Mouse (Mus musculus) myocyte (in vitro differentiated cells): ENCODE measurements around the gene Ccr9. TPM values are rescaled to one million over a fixed set of nuclear protein-coding genes. Genes with fewer than 3 reads are reported as not detected.

Experiments
- H3K27me3 ChIP-seq: one replicate; pipeline ENCODE4 v1.6.1; 2011; ENCODE audit not compliant: control insufficient read depth, insufficient read depth, insufficient read length
- H3K36me3 ChIP-seq: one replicate; pipeline ENCODE4 v1.6.1; 2011; ENCODE audit not compliant: control insufficient read depth, insufficient read depth
- H3K4me2 ChIP-seq: one replicate; pipeline ENCODE4 v1.6.1; 2011; ENCODE audit warnings: low read depth, control low read depth
- H3K4me3 ChIP-seq: one replicate; pipeline ENCODE4 v1.5.1; 2011; ENCODE audit warnings: mild to moderate bottlenecking, control low read depth, moderate library complexity
- H3K79me2 ChIP-seq: one replicate; pipeline ENCODE4 v1.6.1; 2011; ENCODE audit not compliant: control insufficient read depth, insufficient read depth
- H3ac ChIP-seq: one replicate; pipeline ENCODE4 v1.6.1; 2011; ENCODE audit not compliant: control insufficient read depth, insufficient read length
- CEBPB ChIP-seq: IDR thresholded peaks from 2 replicates; pipeline ENCODE4 v1.6.1; 2011; ENCODE audit warnings: mild to moderate bottlenecking, moderate library complexity; ENCODE audit not compliant: poor library complexity, insufficient read depth, severe bottlenecking
- E2F4 ChIP-seq: IDR thresholded peaks from one replicate; pipeline ENCODE4 v1.6.1; 2011; ENCODE audit warnings: mild to moderate bottlenecking, control low read depth, moderate library complexity; ENCODE audit not compliant: insufficient read depth
- MAX ChIP-seq: IDR thresholded peaks from one replicate; pipeline ENCODE4 v1.6.1; 2011; ENCODE audit warnings: low read depth, mild to moderate bottlenecking, control low read depth
- MYOD1 ChIP-seq, 3 experiments: IDR thresholded peaks; one replicate each; pipeline ENCODE4 v1.6.1; 2011; ENCODE audit warnings: control low read depth in 2 of 3, low read depth in 2 of 3, mild to moderate bottlenecking in 2 of 3, moderate library complexity in 1 of 3; ENCODE audit not compliant: insufficient read length in 2 of 3, control insufficient read depth in 1 of 3
- MYOG ChIP-seq, 3 experiments: IDR thresholded peaks; one replicate each; pipeline ENCODE4 v1.6.1; 2011; ENCODE audit warnings: control low read depth in 2 of 3, low read depth in 2 of 3, mild to moderate bottlenecking in 2 of 3; ENCODE audit not compliant: insufficient read length in 2 of 3, control insufficient read depth in 1 of 3, insufficient read depth in 1 of 3
- POLR2A ChIP-seq: IDR thresholded peaks from one replicate; pipeline ENCODE4 v1.6.1; 2011; ENCODE audit warnings: low read depth, mild to moderate bottlenecking, control low read depth, moderate library complexity; ENCODE audit not compliant: insufficient read length
- POLR2AphosphoS2 ChIP-seq: IDR thresholded peaks from one replicate; pipeline ENCODE4 v1.6.1; 2011; ENCODE audit warnings: low read depth, control low read depth; ENCODE audit not compliant: insufficient read length
- REST ChIP-seq: IDR thresholded peaks from one replicate; pipeline ENCODE4 v1.6.1; 2011; ENCODE audit warnings: mild to moderate bottlenecking, control low read depth, moderate library complexity; ENCODE audit not compliant: insufficient read depth, insufficient read length
- SRF ChIP-seq: IDR thresholded peaks from one replicate; pipeline ENCODE4 v1.6.1; 2011; ENCODE audit warnings: low read depth; ENCODE audit not compliant: control insufficient read depth, insufficient read length
- TCF12 ChIP-seq: IDR thresholded peaks from one replicate; pipeline ENCODE4 v1.6.1; 2011; ENCODE audit warnings: mild to moderate bottlenecking, control low read depth; ENCODE audit not compliant: poor library complexity, insufficient read depth, severe bottlenecking
- TCF3 ChIP-seq: IDR thresholded peaks from one replicate; pipeline ENCODE4 v1.6.1; 2011; ENCODE audit warnings: low read depth, control low read depth; ENCODE audit not compliant: insufficient read length
- USF1 ChIP-seq: IDR thresholded peaks from one replicate; pipeline ENCODE4 v1.6.1; 2011; ENCODE audit warnings: low read depth, mild to moderate bottlenecking, control low read depth, moderate library complexity
- polyA plus RNA-seq: library from polyadenylated mRNA; unstranded; fragments of >200 nt; fragmentation: generic; extraction: Trizol; gene quantifications from one replicate; pipeline ENCODE4 v1.2.1, GENCODE M21; 2012; ENCODE audit warnings: missing spikeins

Ccr9 gene
- polyA plus RNA-seq, 1 experiment = 0.06 TPM

DNA sequence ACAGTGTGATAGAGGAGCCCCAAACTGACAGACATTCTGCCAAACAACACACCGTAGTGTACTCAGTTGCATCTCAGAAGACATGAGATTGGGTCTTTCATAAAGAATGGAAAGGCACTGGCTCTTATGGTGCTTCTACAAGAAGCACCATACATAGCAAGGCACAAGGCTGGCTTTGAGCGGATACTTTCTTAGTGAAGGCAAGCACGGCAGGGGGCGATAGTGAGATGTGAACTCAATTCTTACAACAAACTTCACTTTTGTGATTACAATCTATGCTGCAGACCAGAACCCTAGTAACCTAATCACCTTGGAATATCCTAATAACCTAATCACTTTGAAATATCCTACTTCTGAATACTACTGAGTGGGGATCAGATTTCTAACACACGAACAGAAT, 12.6 kb upstream of the Ccr9 start:
- Histone ChIP-seq H3K4me3 (no peak overlapping the region), H3K4me2 (no peak overlapping the region), H3K79me2 (no peaks in the 10 kb centered on the region), H3ac (no peak overlapping the region), H3K27me3 (no peaks in the 10 kb centered on the region), H3K36me3 (no peaks in the 10 kb centered on the region)
- TF ChIP-seq MAX (no peak), MYOG (IDR thresholded peaks at IDR 0.05; ENCODE audit: control insufficient read depth in 1 of 3, insufficient read depth in 1 of 3, insufficient read length in 2 of 3, low read depth in 2 of 3) (no peak), POLR2AphosphoS2 (no peak), REST (no peak), POLR2A (no peak), SRF (no peak), USF1 (no peak), MYOD1 (IDR thresholded peaks at IDR 0.05; ENCODE audit: control insufficient read depth in 1 of 3, insufficient read length in 2 of 3, low read depth in 2 of 3) (no peak), E2F4 (no peak), CEBPB (no peak), TCF3 (no peak), TCF12 (no peak)

DNA sequence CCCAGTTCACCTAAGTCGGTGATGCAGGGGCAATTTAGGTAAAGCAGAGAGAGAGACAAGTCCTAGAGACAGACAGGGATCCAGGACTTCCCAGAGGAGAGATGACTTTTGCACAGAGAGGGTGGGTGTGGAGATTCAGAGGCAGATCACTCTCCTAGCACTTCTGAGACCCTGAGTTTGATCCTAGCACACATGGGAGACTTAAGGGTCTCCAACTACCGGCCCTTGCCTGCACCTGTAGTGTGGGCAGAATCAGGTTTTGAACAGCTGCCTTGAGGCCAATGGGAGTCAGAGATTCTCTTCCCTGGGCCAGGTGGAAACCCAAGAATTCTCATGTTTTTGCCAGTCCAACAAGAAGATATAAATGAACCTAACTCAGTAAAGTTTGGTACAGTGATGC, 959 bp downstream of the Ccr9 start:
- Histone ChIP-seq H3ac (no peak overlapping the region), H3K79me2 (no peaks in the 10 kb centered on the region), H3K36me3 (no peaks in the 10 kb centered on the region), H3K4me3 (no peak overlapping the region), H3K27me3 (peaks cover 39% of the 10 kb centered on the region), H3K4me2 (no peak overlapping the region)
- TF ChIP-seq TCF12 = no peak
- no peak for TF ChIP-seq MYOG (IDR thresholded peaks at IDR 0.05; ENCODE audit: control insufficient read depth in 1 of 3, insufficient read depth in 1 of 3, insufficient read length in 2 of 3, low read depth in 2 of 3)
- no peak for TF ChIP-seq REST
- TF ChIP-seq SRF = no peak
- no peak for TF ChIP-seq E2F4
- no peak for TF ChIP-seq MAX
- TF ChIP-seq CEBPB = no peak
- no peak for TF ChIP-seq TCF3
- TF ChIP-seq USF1 = no peak
- TF ChIP-seq MYOD1 (IDR thresholded peaks at IDR 0.05; ENCODE audit: control insufficient read depth in 1 of 3, insufficient read length in 2 of 3, low read depth in 2 of 3) = no peak
- TF ChIP-seq POLR2AphosphoS2 = no peak
- TF ChIP-seq POLR2A = no peak

DNA sequence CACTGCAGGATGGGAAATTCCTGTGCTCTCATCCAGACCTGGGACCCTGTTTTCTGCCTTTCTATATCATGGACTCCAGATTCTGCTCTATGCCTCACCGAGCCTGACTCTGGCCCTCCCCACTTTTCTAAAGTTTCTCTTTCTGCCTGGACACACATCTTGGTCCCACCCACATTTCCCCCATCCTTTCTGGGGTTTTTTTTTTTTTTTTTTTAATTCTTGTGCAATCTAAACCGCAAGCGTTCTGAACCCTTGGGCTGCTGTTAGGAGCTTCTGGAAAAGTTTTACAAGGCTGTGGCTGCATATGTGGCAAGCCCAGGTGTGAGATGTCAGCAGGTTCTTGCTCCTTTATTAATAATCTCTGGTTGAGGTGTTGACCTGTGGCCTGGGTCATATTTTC, 5.5 kb downstream of the Ccr9 start:
- H3K4me2 ChIP-seq = no peak overlapping the region
- peaks cover 13% of the 10 kb centered on the region for H3K27me3 ChIP-seq
- no peak overlapping the region for H3ac ChIP-seq
- no peaks in the 10 kb centered on the region for H3K36me3 ChIP-seq
- no peaks in the 10 kb centered on the region for H3K79me2 ChIP-seq
- H3K4me3 ChIP-seq = no peak overlapping the region
- no peak for TF ChIP-seq SRF
- no peak for TF ChIP-seq POLR2A
- TF ChIP-seq TCF3 = no peak
- no peak for TF ChIP-seq MAX
- no peak for TF ChIP-seq E2F4
- no peak for TF ChIP-seq POLR2AphosphoS2
- TF ChIP-seq MYOD1 (IDR thresholded peaks at IDR 0.05; ENCODE audit: control insufficient read depth in 1 of 3, insufficient read length in 2 of 3, low read depth in 2 of 3) = no peak

DNA sequence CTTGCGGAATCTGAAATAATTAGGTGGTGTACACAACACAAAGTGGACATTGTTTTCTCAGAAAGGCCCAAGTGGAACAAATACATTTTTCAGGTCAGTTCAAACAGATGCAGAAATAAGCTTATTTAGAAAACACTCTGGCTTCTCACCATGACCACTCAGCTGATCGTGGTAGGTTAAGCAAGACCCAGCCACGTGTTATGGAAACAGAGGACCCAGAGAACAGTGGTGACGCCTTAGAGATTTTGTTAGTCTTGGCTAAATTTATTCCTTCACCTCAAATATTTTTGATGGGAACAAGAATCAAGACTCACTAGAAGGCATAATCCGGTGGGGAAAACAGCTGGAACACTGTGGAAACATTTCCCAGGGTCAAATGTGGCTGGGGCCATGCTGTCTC, 8.0 kb downstream of the Ccr9 start:
- H3K79me2 ChIP-seq = no peaks in the 10 kb centered on the region
- no peak overlapping the region for H3ac ChIP-seq
- H3K36me3 ChIP-seq = no peaks in the 10 kb centered on the region
- peaks cover 2% of the 10 kb centered on the region for H3K27me3 ChIP-seq
- no peak for TF ChIP-seq REST
- no peak for TF ChIP-seq CEBPB
- TF ChIP-seq SRF = no peak
- TF ChIP-seq MYOG (IDR thresholded peaks at IDR 0.05; ENCODE audit: control insufficient read depth in 1 of 3, insufficient read depth in 1 of 3, insufficient read length in 2 of 3, low read depth in 2 of 3) = no peak
- TF ChIP-seq POLR2AphosphoS2 = no peak
- TF ChIP-seq TCF12 = no peak
- no peak for TF ChIP-seq POLR2A
- TF ChIP-seq TCF3 = no peak
- TF ChIP-seq MYOD1 (IDR thresholded peaks at IDR 0.05; ENCODE audit: control insufficient read depth in 1 of 3, insufficient read length in 2 of 3, low read depth in 2 of 3) = no peak
- no peak overlapping the region for H3K4me2 ChIP-seq
- H3K4me3 ChIP-seq = no peak overlapping the region

DNA sequence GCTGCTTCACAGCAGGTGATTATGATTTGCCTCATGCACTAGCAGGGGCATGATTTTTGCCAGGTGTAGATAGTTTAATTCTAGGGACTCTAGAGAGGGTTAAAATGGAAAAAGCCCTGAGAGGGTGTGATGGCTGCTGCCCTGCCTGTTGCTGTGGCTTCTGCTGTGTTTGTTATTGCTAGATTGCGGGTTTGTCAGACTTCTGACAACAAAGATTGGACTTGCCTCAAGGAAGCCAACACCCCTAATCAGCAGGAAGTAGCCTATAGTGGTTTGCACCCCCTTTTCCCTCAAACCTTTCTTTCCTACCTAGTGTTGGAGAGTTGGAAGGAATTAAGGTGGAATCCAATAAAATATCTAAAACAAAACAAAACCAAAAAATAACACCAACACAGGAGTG, 10.0 kb downstream of the Ccr9 start:
- no peak overlapping the region for H3K4me3 ChIP-seq
- peaks cover 10% of the 10 kb centered on the region for H3K36me3 ChIP-seq
- no peak overlapping the region for H3ac ChIP-seq
- H3K79me2 ChIP-seq = no peaks in the 10 kb centered on the region
- H3K4me2 ChIP-seq = no peak overlapping the region
- H3K27me3 ChIP-seq = no peaks in the 10 kb centered on the region
- no peak for TF ChIP-seq TCF12
- no peak for TF ChIP-seq MYOG (IDR thresholded peaks at IDR 0.05; ENCODE audit: control insufficient read depth in 1 of 3, insufficient read depth in 1 of 3, insufficient read length in 2 of 3, low read depth in 2 of 3)
- TF ChIP-seq USF1 = no peak
- TF ChIP-seq REST = no peak
- no peak for TF ChIP-seq POLR2A
- TF ChIP-seq SRF = no peak
- TF ChIP-seq E2F4 = no peak
